Mouse (Mus musculus) embryonic fibroblast, embryonic 13.5 days (primary cell): ENCODE results near the gene Astn2.

Source experiments
- CTCF ChIP-seq: IDR thresholded peaks from 2 replicates; pipeline ENCODE4 v1.5.1; 2011; ENCODE audit warnings: mild to moderate bottlenecking, control low read depth, low read length, moderate library complexity, borderline replicate concordance; ENCODE audit not compliant: insufficient read depth
- POLR2A ChIP-seq: IDR thresholded peaks from 2 replicates; pipeline ENCODE4 v1.6.1; 2011; ENCODE audit warnings: low read depth, mild to moderate bottlenecking, control low read depth, low read length, moderate library complexity

GRCm38 (mm10) chr4:65886862-65887261 is 517.5 kb downstream of the Astn2 start:
- TF ChIP-seq CTCF (no peak), POLR2A (no peak)
